Mouse (Mus musculus) intestine, embryonic 14.5 days (tissue): Measurements from ENCODE around the gene Mgmt. TPM values are rescaled to one million over a fixed set of nuclear protein-coding genes. Genes with fewer than 3 reads are reported as not detected.

ENCODE experiments used
- ATAC-seq: fragments of 200-750 bp; cut with Nextera tagmentation; replicated peaks from 2 replicates; pipeline ENCODE4 v1.8.0; 2017; ENCODE audit warnings: low read depth, moderate number of reproducible peaks, moderate TSS enrichment, moderate library complexity; ENCODE audit not compliant: low FRiP score, low TSS enrichment
- DNase-seq: peaks from one replicate; pipeline ENCODE4 v3.0.0-alpha.2; 2018; ENCODE audit warnings: low spot score
- H3K27ac ChIP-seq: fragments of 300-500 bp; sonication (generic); 2 replicates; pipeline ENCODE4 v1.5.1; 2014; ENCODE audit warnings: low read depth, mild to moderate bottlenecking, control low read depth
- H3K27me3 ChIP-seq: fragments of 300-500 bp; sonication (generic); replicated peaks from 2 replicates; pipeline ENCODE4 v1.6.1; 2014; ENCODE audit warnings: low read length, control low read depth; ENCODE audit not compliant: control insufficient read depth, insufficient read depth
- H3K36me3 ChIP-seq: fragments of 300-500 bp; sonication (generic); 2 replicates; pipeline ENCODE4 v1.6.1; 2014; ENCODE audit warnings: low read length, control low read depth; ENCODE audit not compliant: control insufficient read depth, insufficient read depth
- H3K4me1 ChIP-seq: fragments of 300-500 bp; sonication (generic); replicated peaks from 2 replicates; pipeline ENCODE4 v1.6.1; 2014; ENCODE audit warnings: low read length, control low read depth, mixed read lengths; ENCODE audit not compliant: control insufficient read depth, insufficient read depth
- H3K4me2 ChIP-seq: fragments of 300-500 bp; sonication (generic); 2 replicates; pipeline ENCODE4 v1.6.1; 2014; ENCODE audit warnings: low read length
- H3K4me3 ChIP-seq: fragments of 300-500 bp; sonication (generic); 2 replicates; pipeline ENCODE4 v1.5.1; 2014; ENCODE audit warnings: low read depth, low read length, control low read depth, mixed read lengths
- H3K9ac ChIP-seq: fragments of 300-500 bp; sonication (generic); 2 replicates; pipeline ENCODE4 v1.6.1; 2014; ENCODE audit warnings: mild to moderate bottlenecking, low read length
- H3K9me3 ChIP-seq: fragments of 300-500 bp; sonication (generic); 2 replicates; pipeline ENCODE4 v1.6.1; 2016; ENCODE audit warnings: low read length, control low read depth; ENCODE audit not compliant: control insufficient read depth
- WGBS: fragments of 180-500 bp; shearing (Covaris S2); extraction: QIAGEN DNeasy Blood & Tissue Kit; methylation state at CpG from one replicate; pipeline ENCODE4 v1.1.7; 2014; 5-methylcytosine and 5-hydroxymethylcytosine counted together
- polyA plus RNA-seq: library from polyadenylated mRNA; unstranded; fragments of >200 nt; fragmentation: Nextera tagmentation; extraction: Ambion mirVana; gene quantifications from 2 replicates; pipeline ENCODE4 v1.2.1, GENCODE M21; 2014

The Mgmt gene
- polyA plus RNA-seq, 1 experiment from 2014 or later = 7.2 TPM

- Histone ChIP-seq H3K4me1 (no peaks in the 10 kb centered on the region), H3K9ac (no peak overlapping the region), H3K4me2 (no peak overlapping the region), H3K36me3 (no peaks in the 10 kb centered on the region), H3K27me3 (no peaks in the 10 kb centered on the region), H3K27ac (no peak overlapping the region), H3K4me3 (no peak overlapping the region), H3K9me3 (no peaks in the 10 kb centered on the region)
- WGBS = 67% methylated on average over 2 of the region's 2 CpGs
- DNase-seq = no peak
- ATAC-seq = no peak
Measured at GRCm38 (mm10) chr7:137010451-137010850, 116.0 kb downstream of the Mgmt start.

GRCm38 (mm10) chr7:137012687-137013086 is 118.3 kb downstream of the Mgmt start:
- Histone ChIP-seq H3K4me2 (no peak overlapping the region), H3K4me3 (no peak overlapping the region), H3K27me3 (no peaks in the 10 kb centered on the region), H3K4me1 (no peaks in the 10 kb centered on the region), H3K9me3 (no peaks in the 10 kb centered on the region), H3K9ac (no peak overlapping the region), H3K27ac (no peak overlapping the region), H3K36me3 (no peaks in the 10 kb centered on the region)
- no peak for ATAC-seq
- 74% methylated on average over 8 of the region's 8 CpGs for WGBS
- DNase-seq = no peak

GRCm38 (mm10) chr7:137013433-137013832 is 119.0 kb downstream of the Mgmt start:
- Histone ChIP-seq H3K4me3 (no peak overlapping the region), H3K36me3 (no peaks in the 10 kb centered on the region), H3K4me2 (no peak overlapping the region), H3K27ac (no peak overlapping the region), H3K4me1 (no peaks in the 10 kb centered on the region), H3K9me3 (no peaks in the 10 kb centered on the region), H3K9ac (no peak overlapping the region), H3K27me3 (no peaks in the 10 kb centered on the region)
- ATAC-seq (no peak), DNase-seq (no peak)
- 56% methylated on average over 3 of the region's 3 CpGs for WGBS

GRCm38 (mm10) chr7:137018614-137019013 is 124.2 kb downstream of the Mgmt start:
- no peak overlapping the region for H3K27ac ChIP-seq
- DNase-seq (no peak), ATAC-seq (no peak)
- WGBS = 88% methylated on average over 5 of the region's 5 CpGs
- no peaks in the 10 kb centered on the region for H3K4me1 ChIP-seq
- no peak overlapping the region for H3K9ac ChIP-seq
- H3K36me3 ChIP-seq = no peaks in the 10 kb centered on the region
- H3K9me3 ChIP-seq = no peaks in the 10 kb centered on the region
- no peak overlapping the region for H3K4me2 ChIP-seq
- no peaks in the 10 kb centered on the region for H3K27me3 ChIP-seq
- no peak overlapping the region for H3K4me3 ChIP-seq

DNA sequence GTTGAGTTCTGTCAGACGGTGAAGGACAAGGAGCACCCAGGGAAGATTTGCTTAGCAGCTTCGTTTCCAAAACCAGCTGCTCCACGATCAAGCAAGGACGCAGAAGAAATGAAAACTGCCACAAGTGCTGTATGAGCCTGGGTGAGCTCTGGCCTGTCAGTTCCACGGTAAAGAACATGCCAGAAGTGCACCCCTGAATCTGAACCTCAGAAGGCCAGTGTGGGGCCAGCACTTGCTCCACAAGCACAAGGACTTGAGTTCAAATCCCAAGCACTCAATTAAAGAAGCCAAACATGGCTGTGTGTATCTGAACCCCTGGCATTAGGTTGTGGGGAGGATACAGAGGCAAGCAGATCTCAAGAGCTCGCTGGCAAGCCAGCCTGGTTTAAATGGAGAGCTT is 125.8 kb downstream of the Mgmt start:
- H3K9me3 ChIP-seq = no peaks in the 10 kb centered on the region
- H3K4me2 ChIP-seq = no peak overlapping the region
- H3K27me3 ChIP-seq = no peaks in the 10 kb centered on the region
- ATAC-seq (no peak), DNase-seq (no peak)
- H3K4me3 ChIP-seq = no peak overlapping the region
- H3K27ac ChIP-seq = no peak overlapping the region
- 83% methylated on average over 6 of the region's 6 CpGs for WGBS
- H3K4me1 ChIP-seq = no peaks in the 10 kb centered on the region
- H3K9ac ChIP-seq = no peak overlapping the region
- no peaks in the 10 kb centered on the region for H3K36me3 ChIP-seq

DNA sequence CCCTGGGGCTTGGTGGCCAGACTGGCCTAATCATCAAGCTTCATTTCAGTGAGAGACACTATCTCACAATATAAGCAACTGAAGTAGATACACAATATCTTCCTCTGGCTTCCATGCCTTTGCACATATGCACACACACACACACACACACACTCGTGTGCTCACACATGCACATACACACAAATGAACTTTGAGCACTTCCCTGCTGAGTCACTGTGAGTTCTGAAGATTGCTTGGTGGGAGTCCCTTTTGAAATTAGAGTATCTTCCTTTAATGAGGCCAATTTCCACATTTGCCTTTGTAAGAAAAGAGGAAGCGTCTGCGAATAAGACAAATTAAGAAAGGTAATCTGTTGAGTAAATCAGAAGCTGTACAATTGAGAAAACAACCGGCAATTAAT is 136.4 kb downstream of the Mgmt start:
- DNase-seq (no peak), ATAC-seq (no peak)
- no peak overlapping the region for H3K9ac ChIP-seq
- no peak overlapping the region for H3K4me2 ChIP-seq
- no peaks in the 10 kb centered on the region for H3K27me3 ChIP-seq
- H3K9me3 ChIP-seq = peaks cover 8% of the 10 kb centered on the region; the same call in 1 of the 2 replicates
- no peak overlapping the region for H3K27ac ChIP-seq
- no peaks in the 10 kb centered on the region for H3K36me3 ChIP-seq
- 92% methylated on average over 4 of the region's 4 CpGs for WGBS
- H3K4me1 ChIP-seq = no peaks in the 10 kb centered on the region
- no peak overlapping the region for H3K4me3 ChIP-seq

DNA sequence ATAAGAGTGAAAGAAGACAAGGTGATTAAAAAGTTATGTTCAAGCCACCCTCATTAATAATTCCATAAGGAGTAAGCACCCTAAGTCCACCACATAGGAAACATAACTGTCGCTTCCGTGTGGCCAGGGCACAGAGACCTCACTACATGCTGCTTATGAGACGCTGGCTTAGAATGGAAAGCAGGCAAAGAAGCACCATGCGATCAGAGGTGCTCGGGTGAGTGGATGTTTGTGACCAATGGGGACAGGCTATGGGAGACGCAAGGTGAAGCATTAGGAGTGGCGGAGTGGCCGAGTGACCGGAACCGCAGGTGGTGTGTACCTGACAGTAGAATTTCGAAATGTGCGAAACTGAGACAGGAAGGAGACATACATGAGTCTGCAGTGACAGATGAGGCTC is 138.8 kb downstream of the Mgmt start:
- no peak for DNase-seq
- H3K9ac ChIP-seq = no peak overlapping the region
- H3K27me3 ChIP-seq = no peaks in the 10 kb centered on the region
- H3K27ac ChIP-seq = no peak overlapping the region
- no peaks in the 10 kb centered on the region for H3K36me3 ChIP-seq
- no peak overlapping the region for H3K4me2 ChIP-seq
- 97% methylated on average over 12 of the region's 12 CpGs for WGBS
- peaks cover 10% of the 10 kb centered on the region for H3K4me1 ChIP-seq
- H3K4me3 ChIP-seq = no peak overlapping the region
- H3K9me3 ChIP-seq = peaks cover 8% of the 10 kb centered on the region; the same call in 1 of the 2 replicates
- ATAC-seq = no peak

- peaks cover 12% of the 10 kb centered on the region for H3K4me1 ChIP-seq
- H3K27me3 ChIP-seq = no peaks in the 10 kb centered on the region
- peaks cover 7% of the 10 kb centered on the region; the same call in 1 of the 2 replicates for H3K9me3 ChIP-seq
- no peak overlapping the region for H3K4me2 ChIP-seq
- H3K4me3 ChIP-seq = no peak overlapping the region
- H3K27ac ChIP-seq = no peak overlapping the region
- WGBS = 98% methylated on average over 3 of the region's 3 CpGs
- H3K36me3 ChIP-seq = no peaks in the 10 kb centered on the region
- no peak overlapping the region for H3K9ac ChIP-seq
- ATAC-seq (no peak), DNase-seq (no peak)
Measured at GRCm38 (mm10) chr7:137034986-137035385, 140.6 kb downstream of the Mgmt start.

DNA sequence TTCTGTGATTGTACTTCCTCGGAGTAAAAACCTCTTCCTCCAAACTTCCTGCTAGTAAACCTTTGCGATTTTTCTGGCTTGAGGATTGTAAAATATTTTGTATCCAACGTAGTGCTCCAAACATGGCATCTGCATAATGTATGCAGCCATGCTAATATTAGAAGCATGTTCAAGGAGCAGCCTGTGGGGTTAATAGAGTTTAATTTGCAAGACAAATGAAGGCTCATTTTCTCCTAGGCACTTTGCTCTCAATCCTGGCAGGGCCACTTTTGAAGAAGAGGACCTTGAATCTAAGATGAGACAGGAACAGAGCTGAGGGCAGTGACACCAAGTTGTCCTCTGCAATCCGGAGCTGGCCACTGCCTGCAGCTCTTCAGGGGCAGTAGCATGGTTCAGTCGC is 141.5 kb downstream of the Mgmt start:
- Histone ChIP-seq H3K9me3 (peaks cover 4% of the 10 kb centered on the region; the same call in 1 of the 2 replicates), H3K4me1 (peaks cover 12% of the 10 kb centered on the region), H3K4me3 (no peak overlapping the region), H3K4me2 (no peak overlapping the region), H3K27me3 (no peaks in the 10 kb centered on the region), H3K36me3 (no peaks in the 10 kb centered on the region), H3K27ac (no peak overlapping the region), H3K9ac (no peak overlapping the region)
- ATAC-seq (no peak), DNase-seq (no peak)
- WGBS = 69% methylated on average over 5 of the region's 5 CpGs
